Comparison of ENCODE assay signal across 11 mouse cellular contexts in genomic region chr2:159002481-159003186, GRCm38 (mm10).
A peak's percentile ranks its signal among the peaks of the same experiment; 100 is the strongest.
DNase-seq lines count a peak whose midpoint lies in the region; ATAC-seq and TF ChIP-seq lines count a peak whose summit lies in the region.
"Had no signal": no experiment of that assay in that cellular context is flagged by ENCODE, and none has a peak within 500 bp of the region (broad histone marks: within the 10 kb centered on the region; RNA-seq: fewer than 3 reads in every experiment).

No protein-coding gene starts in this region.

- H3K9me3 ChIP-seq in forebrain, postnatal 0 days (ENCODE audit: low read length), result no peaks in the 10 kb centered on the region
- no peaks in the 10 kb centered on the region for H3K9me3 ChIP-seq in midbrain, embryonic 11.5 days (ENCODE audit: control insufficient read depth, low read length)

- peak; percentile 71 for ATAC-seq in forebrain, postnatal 0 days
- ATAC-seq in midbrain, embryonic 11.5 days (ENCODE audit: low FRiP score), result peak; percentile 89
- ATAC-seq in megakaryocyte-erythroid progenitor cell, adult 5-6 weeks (replicated peaks; ENCODE audit: low FRiP score, low TSS enrichment, poor library complexity, severe bottlenecking), result no peak

- 4% methylated on average over 17 of the region's 17 CpGs for WGBS in forebrain, postnatal 0 days
- 24% methylated on average over 17 of the region's 17 CpGs for WGBS in midbrain, embryonic 11.5 days

- H3K27me3 ChIP-seq in forebrain, postnatal 0 days (ENCODE audit: insufficient read depth, low read length), result no peaks in the 10 kb centered on the region
- H3K27me3 ChIP-seq in midbrain, embryonic 11.5 days (ENCODE audit: control insufficient read depth, insufficient read depth, low read length), result no peaks in the 10 kb centered on the region

- DNase-seq in brain, embryonic 14.5 days (ENCODE audit: low read depth), result peak; percentile 93
- DNase-seq in embryo, embryonic 11 days, result peak; percentile 65
- peak; percentile 61 for DNase-seq in forebrain, postnatal 0 days
- peak; percentile 87 for DNase-seq in midbrain, embryonic 11.5 days (ENCODE audit: low spot score, missing footprints)
- no peak for DNase-seq in heart, adult 9 months (ENCODE audit: low spot score in 2 of 2)
- no peak for DNase-seq in heart, adult 18-20 months
- no peak for DNase-seq in heart, adult 8-10 months (ENCODE audit: low spot score)
- DNase-seq: heart, adult 11 months; kidney, adult 11 months had no signal

- no peak overlapping the region for H3K27ac ChIP-seq in forebrain, postnatal 0 days (ENCODE audit: low read depth, low read length)
- H3K27ac ChIP-seq in midbrain, embryonic 11.5 days (ENCODE audit: low read depth, low read length), result no peak overlapping the region
- H3K27ac ChIP-seq: macrophage had no signal

- no peaks in the 10 kb centered on the region for H3K36me3 ChIP-seq in forebrain, postnatal 0 days (ENCODE audit: insufficient read depth)
- H3K36me3 ChIP-seq in midbrain, embryonic 11.5 days (ENCODE audit: control insufficient read depth, insufficient read depth, low read length), result no peaks in the 10 kb centered on the region

- H3K4me1 ChIP-seq in forebrain, postnatal 0 days (ENCODE audit: insufficient read depth), result peaks cover 3% of the 10 kb centered on the region
- H3K4me1 ChIP-seq in midbrain, embryonic 11.5 days (ENCODE audit: control insufficient read depth, insufficient read depth, low read length), result peaks cover 10% of the 10 kb centered on the region

- TF ChIP-seq CTCF in brain, embryonic 14.5 days (IDR thresholded peaks at IDR 0.05; ENCODE audit: borderline replicate concordance, extremely low read depth, insufficient read depth, insufficient read length), result no peak
- TF ChIP-seq CTCF in forebrain, postnatal 0 days (IDR thresholded peaks at IDR 0.05; ENCODE audit: low read depth), result no peak

- no peak overlapping the region for H3K9ac ChIP-seq in forebrain, postnatal 0 days
- peak overlapping the region; percentile 56 for H3K9ac ChIP-seq in midbrain, embryonic 11.5 days (ENCODE audit: low read length)

- H3K4me2 ChIP-seq in forebrain, postnatal 0 days (ENCODE audit: low read depth), result peak overlapping the region; percentile 38
- peak overlapping the region; percentile 40 for H3K4me2 ChIP-seq in midbrain, embryonic 11.5 days

- no peak overlapping the region; the same call in 1 of the 2 replicates for H3K4me3 ChIP-seq in forebrain, postnatal 0 days (ENCODE audit: low read depth, low read length)
- peak overlapping the region; percentile 5; the same call in 1 of the 2 replicates for H3K4me3 ChIP-seq in midbrain, embryonic 11.5 days (ENCODE audit: low read depth, low read length)

- no peak for TF ChIP-seq POLR2A in brain, embryonic 14.5 days (IDR thresholded peaks at IDR 0.05; ENCODE audit: borderline replicate concordance, extremely low read depth, insufficient read depth, insufficient read length, poor library complexity, severe bottlenecking)

Comparison
In these comparisons a context has a peak if more than half of its experiments do, and no peak if none do; other contexts are left out.
1. DNase-seq: peak in brain, embryonic 14.5 days (single experiment), embryo, embryonic 11 days (single experiment), forebrain, postnatal 0 days (single experiment) and midbrain, embryonic 11.5 days (single experiment); none in heart, adult 9 months (0 of 2), heart, adult 18-20 months (0 of 2) and heart, adult 8-10 months (single experiment).